Mouse (Mus musculus) layer of hippocampus, adult 11-12 months (tissue): ENCODE measurements at regions not wholly inside any gene's neighbourhood (a gene's known extent, or its start where the extent isn't known, plus 50 kb on each side); places are given as distances from the start of the nearest gene placed in this dataset.
"Not testable (repeated sequence)": the region's sequence is repeated elsewhere in the genome, so short reads cannot be mapped to it uniquely, and the experiment has no call there.

Experiments used
- DNase-seq: peaks from one replicate; pipeline ENCODE4 v3.0.0; 2022; ENCODE audit warnings: low spot score

- no peak for DNase-seq
Measured at GRCm38 (mm10) chr16:15368383-15369163, 51.3 kb downstream of the Gm21897 start.

DNA sequence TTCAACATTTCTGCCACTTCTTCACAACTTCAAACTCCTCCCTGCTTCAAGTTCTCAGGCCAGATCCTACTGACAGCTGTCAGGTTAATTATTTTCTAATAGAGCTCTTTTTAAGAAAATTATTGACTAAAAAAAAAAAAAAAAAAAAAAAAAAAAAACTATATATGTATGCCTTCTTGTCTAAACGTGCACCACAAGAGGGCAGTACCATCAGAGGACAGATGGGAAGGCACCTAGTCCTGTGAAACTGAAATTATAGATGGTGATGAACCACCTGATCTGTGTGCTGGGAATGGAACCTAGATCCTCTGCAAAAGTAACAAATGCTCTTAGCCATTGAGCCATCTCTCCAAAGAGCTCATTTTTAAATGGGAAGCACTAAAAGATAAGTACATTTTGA is 55.6 kb downstream of the Gm21897 start:
- DNase-seq: no peak

DNA sequence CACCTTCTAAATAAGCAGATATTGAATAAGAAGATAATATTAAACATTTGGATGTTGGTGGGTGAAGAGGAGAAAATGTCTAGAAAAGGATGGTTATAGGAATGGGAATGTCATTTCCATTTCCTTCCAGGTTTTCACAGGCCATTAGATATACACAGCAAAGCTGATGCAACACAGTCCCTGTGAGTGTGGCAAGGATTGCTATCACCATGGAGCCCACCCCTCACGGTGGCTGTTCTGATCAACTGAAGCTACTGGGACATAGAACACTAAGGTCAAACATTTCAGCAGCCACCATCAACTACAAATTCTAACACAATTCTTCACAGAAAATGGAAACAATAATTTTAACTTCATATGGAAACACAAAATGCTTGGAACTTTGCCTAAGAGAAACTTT is 56.7 kb downstream of the Gm21897 start:
- no peak for DNase-seq

DNA sequence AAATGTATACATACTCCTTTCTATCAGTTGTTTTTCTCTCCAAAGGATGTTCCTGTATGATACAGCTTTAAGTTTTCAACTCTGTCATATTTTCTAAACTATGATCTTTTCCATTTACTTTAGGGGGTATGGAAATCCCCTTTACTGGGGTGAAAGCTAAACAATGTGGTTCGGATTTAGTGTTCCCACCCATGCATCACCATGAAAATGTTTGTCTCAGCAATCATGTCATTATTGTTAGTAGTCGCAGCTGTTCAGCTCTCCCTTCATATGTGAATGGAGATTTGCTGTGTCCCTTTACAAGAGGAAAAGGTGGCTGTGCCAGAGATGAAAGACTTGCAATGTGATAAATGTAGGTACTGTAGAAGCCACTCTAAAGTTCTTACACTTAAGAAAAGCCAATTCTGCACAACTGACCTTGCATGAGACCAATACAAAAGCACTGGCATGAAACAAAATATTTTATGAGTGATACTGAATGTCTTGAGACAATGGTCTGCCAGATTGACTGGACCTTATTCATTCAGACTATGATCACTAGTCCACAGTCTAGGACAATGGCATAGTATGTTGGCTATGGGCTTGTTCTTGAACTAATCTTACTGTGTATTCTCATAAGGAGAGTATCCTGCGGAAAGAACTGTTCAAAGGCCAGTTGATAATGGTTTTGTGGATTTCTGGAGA is 68.4 kb downstream of the Gm21897 start:
- DNase-seq: no peak

DNA sequence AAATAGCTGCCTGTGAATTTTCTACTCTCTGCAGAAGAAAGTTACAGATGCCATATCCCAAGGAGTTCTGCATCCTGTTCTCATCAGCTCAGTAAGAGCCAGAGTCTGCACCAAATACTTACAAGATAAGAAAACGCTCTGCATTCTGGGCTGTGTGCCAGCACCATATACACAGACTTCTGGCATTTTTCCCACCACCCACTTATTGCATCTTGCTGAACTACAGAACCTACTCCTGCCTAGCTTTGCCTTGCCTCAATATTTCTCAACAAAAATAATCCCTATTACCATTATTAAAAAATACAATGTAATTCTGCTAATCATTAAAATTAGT is 69.0 kb downstream of the Gm21897 start:
- peak; percentile 63 for DNase-seq

GRCm38 (mm10) chr16:15389892-15390291 is 72.6 kb downstream of the Gm21897 start:
- no peak for DNase-seq

GRCm38 (mm10) chr16:15430352-15430751 is 113.1 kb downstream of the Gm21897 start:
- DNase-seq: no peak

DNA sequence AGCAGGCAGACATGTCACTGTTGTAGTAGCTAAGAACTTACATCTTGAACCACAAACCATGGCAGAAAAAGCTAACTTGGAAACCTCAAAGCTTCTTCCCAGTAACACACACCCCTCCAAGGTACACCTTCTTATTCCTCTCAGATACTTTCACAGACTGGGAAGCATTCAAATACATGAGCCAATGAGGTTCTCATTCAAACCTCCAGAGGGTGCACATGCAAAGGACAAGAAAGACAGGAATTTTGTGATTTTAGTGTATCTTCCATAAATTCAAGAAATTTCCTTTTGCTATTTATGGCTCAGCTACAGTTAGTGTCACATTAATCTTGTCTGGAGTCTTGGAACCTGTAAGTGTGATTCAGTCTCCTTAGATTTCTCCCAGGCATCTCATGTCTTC is 115.4 kb downstream of the Gm21897 start:
- DNase-seq: no peak

GRCm38 (mm10) chr16:15462856-15463255 is 145.6 kb downstream of the Gm21897 start:
- not testable (repeated sequence) for DNase-seq

- no peak for DNase-seq
Measured at GRCm38 (mm10) chr16:15473875-15474274, 156.6 kb downstream of the Gm21897 start.

GRCm38 (mm10) chr16:15478876-15479275 is 161.6 kb downstream of the Gm21897 start:
- no peak for DNase-seq

DNA sequence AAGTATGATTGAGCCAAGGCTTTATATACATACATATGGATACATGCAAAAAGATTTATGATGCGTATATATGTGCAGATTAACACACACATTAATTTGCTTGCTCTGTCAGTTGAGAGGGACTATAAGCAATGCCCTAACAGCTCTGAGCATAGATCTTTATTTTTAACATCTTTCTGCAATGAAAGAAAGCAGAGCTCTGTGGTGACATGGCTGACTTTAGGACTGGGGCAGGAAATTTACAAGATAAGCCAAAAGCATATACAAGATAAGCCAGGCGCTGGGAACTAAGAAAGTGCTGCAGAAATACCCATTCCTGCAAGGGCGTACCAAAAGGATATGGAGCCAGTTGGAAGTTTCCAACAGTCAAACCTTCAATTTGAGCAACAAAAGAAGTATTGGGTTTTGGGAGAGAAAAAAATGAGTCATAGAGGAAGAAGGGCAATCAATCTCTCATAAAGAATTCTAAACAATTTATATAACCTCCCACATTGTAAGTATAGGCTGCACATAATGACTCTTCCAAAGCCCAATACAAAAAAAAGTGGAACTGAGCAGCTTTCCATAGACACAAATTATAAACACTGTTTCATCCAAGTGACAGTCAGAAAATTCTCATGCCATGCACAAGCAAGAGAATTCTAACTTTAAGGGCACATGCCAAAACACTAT is 174.2 kb downstream of the Gm21897 start:
- DNase-seq: no peak

DNA sequence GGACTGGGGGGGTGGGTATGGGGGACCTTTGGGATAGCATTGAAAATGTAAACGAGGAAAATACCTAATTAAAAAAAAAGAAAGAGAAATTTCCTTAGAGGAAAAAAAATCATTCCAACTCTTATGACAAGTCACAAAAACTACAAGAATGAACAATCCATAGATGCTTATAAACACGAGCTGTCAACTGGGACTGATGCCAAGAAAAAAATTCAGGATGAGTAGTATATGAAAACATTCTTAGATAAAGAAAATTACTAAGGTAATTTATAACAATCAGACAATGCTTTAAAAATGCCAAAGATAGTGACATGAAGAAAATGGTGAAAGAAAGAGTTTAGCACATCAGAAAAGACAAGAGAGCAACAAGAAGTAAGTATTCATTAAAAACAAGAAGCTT is 176.0 kb downstream of the Gm21897 start:
- DNase-seq: no peak
